Mouse (Mus musculus): ENCODE measurements around the gene AI481877.

GRCm38 (mm10) chr4:59043074-59043473 lies 95.7 kb downstream of the AI481877 start:
- no peak for TF ChIP-seq EP300 (IDR thresholded peaks at IDR 0.05; ENCODE audit: low read depth)
- no peak for TF ChIP-seq CTCF (IDR thresholded peaks at IDR 0.05; ENCODE audit: low read depth)
